Mouse (Mus musculus): ENCODE data around the gene Defa31.
"Not testable (repeated sequence)": the region's sequence is repeated elsewhere in the genome, so short reads cannot be mapped to it uniquely, and the experiment has no call there.

Defa31 gene

DNA sequence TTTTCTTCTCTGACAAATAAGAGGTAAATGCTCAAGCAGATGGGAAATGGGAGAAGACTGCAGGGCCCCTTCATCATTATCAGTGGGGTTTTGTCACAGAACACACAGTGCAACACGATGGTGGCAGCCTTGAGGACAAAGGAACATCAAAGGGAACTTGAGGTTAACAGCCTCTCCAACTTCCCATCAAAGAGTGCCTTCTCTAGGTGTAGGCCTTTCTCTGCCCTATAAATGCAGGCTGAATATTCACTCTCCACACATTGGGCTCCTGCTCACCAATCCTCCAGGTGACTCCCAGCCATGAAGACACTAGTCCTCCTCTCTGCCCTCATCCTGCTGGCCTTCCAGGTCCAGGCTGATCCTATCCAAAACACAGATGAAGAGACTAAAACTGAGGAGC is at the start of gene Defa31:
TSS of gene Defa31 (plus strand) at position 301 of the 400 bp plus-strand sequence.
- DNase-seq (ENCODE audit: extremely low read depth, low read depth, low spot score): not testable (repeated sequence)

- not testable (repeated sequence) for DNase-seq (ENCODE audit: extremely low read depth, low read depth, low spot score)
Measured at GRCm38 (mm10) chr8:21161977-21162376, 29.4 kb upstream of the Defa31 start, which contains the start of gene Defa22. TSS of gene Defa22 (plus strand) at chr8:21162277.

DNA sequence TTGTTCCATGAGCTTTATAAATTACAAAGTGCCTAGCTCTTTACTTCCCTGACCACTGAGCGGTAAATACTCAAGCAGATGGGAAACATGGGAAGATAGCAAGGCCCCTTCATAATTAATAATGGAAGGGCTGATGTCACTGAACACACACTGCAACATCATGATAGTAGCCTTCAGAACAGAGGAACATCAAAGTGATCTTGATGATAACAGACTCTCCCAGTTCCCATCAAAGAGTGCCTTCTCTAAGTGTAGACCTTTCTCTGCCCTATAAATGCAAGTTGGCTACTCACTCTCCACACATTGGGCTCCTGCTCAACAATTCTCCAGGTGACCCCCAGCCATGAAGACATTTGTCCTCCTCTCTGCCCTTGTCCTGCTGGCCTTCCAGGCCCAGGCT is 9.8 kb downstream of the Defa31 start, which contains the start of gene Gm15293:
TSS of gene Gm15293 (plus strand) at position 301 of the 400 bp plus-strand sequence.
- not testable (repeated sequence) for DNase-seq (ENCODE audit: extremely low read depth, low read depth, low spot score)

Measured in fat pad, adult 2 months (tissue).